Mouse (Mus musculus): Measurements from ENCODE around the gene 1110008L16Rik. TPM values are rescaled to one million over a fixed set of nuclear protein-coding genes. Genes with fewer than 3 reads are reported as not detected.

Gene 1110008L16Rik
- polyA plus RNA-seq, 1 experiment from 2014 or later: 30.0 TPM

GRCm38 (mm10) chr12:55300820-55301351 lies 1.5 kb downstream of the 1110008L16Rik start:
- no peak overlapping the region for H3K4me3 ChIP-seq (ENCODE audit: low read depth, low read length)
- no peak for DNase-seq (ENCODE audit: low spot score)
- no peak overlapping the region for H3K9ac ChIP-seq (ENCODE audit: low read length)
- H3K9me3 ChIP-seq (ENCODE audit: control insufficient read depth, low read length): no peaks in the 10 kb centered on the region
- no peak overlapping the region for H3K27ac ChIP-seq (replicated peaks)
- ATAC-seq (ENCODE audit: low FRiP score, low TSS enrichment): no peak
- no peaks in the 10 kb centered on the region for H3K27me3 ChIP-seq (ENCODE audit: control insufficient read depth, insufficient read depth, low read length)
- H3K4me1 ChIP-seq (replicated peaks; ENCODE audit: control insufficient read depth, insufficient read depth): no peaks in the 10 kb centered on the region
- WGBS: 79% methylated on average over 3 of the region's 3 CpGs
- TF ChIP-seq CTCF (IDR thresholded peaks at IDR 0.05; ENCODE audit: low read depth) (no peak), EP300 (optimal IDR thresholded peaks at IDR 0.05) (no peak)
- no peak overlapping the region for H3K4me2 ChIP-seq (replicated peaks; ENCODE audit: low read depth)
- peaks cover 8% of the 10 kb centered on the region; the same call in 1 of the 2 replicates for H3K36me3 ChIP-seq (ENCODE audit: control insufficient read depth, insufficient read depth, low read length)

- peaks cover 7% of the 10 kb centered on the region; the same call in 1 of the 2 replicates for H3K36me3 ChIP-seq (ENCODE audit: control insufficient read depth, insufficient read depth, low read length)
- WGBS: 36% methylated on average over 11 of the region's 11 CpGs
- H3K4me2 ChIP-seq (replicated peaks; ENCODE audit: low read depth): peak overlapping the region; percentile 69
- no peaks in the 10 kb centered on the region for H3K27me3 ChIP-seq (ENCODE audit: control insufficient read depth, insufficient read depth, low read length)
- peak overlapping the region; percentile 93 for H3K27ac ChIP-seq (replicated peaks)
- TF ChIP-seq EP300 (optimal IDR thresholded peaks at IDR 0.05) (no peak), CTCF (IDR thresholded peaks at IDR 0.05; ENCODE audit: low read depth) (no peak)
- H3K9ac ChIP-seq (ENCODE audit: low read length): peak overlapping the region; percentile 75
- H3K4me1 ChIP-seq (replicated peaks; ENCODE audit: control insufficient read depth, insufficient read depth): no peaks in the 10 kb centered on the region
- H3K9me3 ChIP-seq (ENCODE audit: control insufficient read depth, low read length): no peaks in the 10 kb centered on the region
- H3K4me3 ChIP-seq (ENCODE audit: low read depth, low read length): peak overlapping the region; percentile 68
- ATAC-seq (ENCODE audit: low FRiP score, low TSS enrichment) (no peak), DNase-seq (ENCODE audit: low spot score) (no peak)
Observed at GRCm38 (mm10) chr12:55301472-55302300, 2.3 kb downstream of the 1110008L16Rik start.

DNA sequence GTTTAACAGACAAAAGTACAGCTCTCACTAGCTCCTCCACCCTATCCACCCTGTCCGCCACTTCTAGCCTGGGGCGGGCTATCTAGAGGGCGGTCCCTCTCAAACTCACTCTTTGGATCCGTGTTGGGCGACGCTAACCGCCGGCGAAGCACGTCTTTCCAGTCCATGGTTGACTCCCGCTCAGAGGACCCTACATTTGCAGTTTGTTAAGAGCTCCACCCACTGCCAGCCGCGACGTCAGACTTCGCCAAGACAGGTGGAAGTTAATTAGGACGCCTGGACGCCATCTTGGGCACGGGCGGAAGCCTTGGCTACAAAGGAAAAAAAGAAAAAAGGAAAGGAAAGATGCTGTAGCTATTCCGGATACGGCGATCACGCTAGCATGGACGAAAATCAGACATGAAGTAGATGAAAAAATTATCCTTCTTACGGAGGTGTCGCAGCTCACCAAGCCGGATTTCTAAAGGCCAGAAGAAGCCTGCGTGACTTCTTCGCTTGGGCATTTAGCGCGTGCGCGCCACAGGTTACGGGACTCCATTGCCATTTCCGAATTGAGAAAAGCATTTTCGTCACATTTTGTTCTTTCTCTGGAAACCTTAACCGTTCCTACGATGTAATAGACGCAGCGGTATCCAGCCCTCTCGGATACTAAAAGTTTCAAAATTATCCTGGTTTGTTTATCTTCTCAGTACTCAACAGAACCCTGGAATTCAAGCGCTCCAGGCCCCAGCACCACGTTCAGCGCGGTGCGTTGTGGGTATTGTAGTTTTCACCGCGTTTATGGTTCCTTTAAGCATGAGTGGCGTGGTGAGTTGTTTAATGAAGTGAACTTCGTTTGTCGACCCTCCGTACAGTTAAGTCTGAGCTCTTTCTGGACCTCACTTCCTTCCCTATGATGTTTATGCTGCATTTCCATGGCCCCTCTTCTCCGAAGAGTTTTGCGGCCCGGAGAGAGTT lies 3.4 kb downstream of the 1110008L16Rik start, which contains the start of gene Ppp2r3c:
TSS of gene Ppp2r3c (minus strand) at position 514 of the 957 bp plus-strand sequence.
- Histone ChIP-seq H3K9ac (ENCODE audit: low read length) (peak within 1 kb of the TSS; percentile 75), H3K36me3 (ENCODE audit: control insufficient read depth, insufficient read depth, low read length) (peaks cover 4% of the 10 kb centered on the region; the same call in 1 of the 2 replicates), H3K27ac (replicated peaks) (peak within 1 kb of the TSS; percentile 93), H3K9me3 (ENCODE audit: control insufficient read depth, low read length) (no peaks in the 10 kb centered on the region), H3K4me2 (replicated peaks; ENCODE audit: low read depth) (peak within 1 kb of the TSS; percentile 69), H3K4me1 (replicated peaks; ENCODE audit: control insufficient read depth, insufficient read depth) (no peaks in the 10 kb centered on the region), H3K4me3 (ENCODE audit: low read depth, low read length) (peak within 1 kb of the TSS; percentile 68), H3K27me3 (ENCODE audit: control insufficient read depth, insufficient read depth, low read length) (no peaks in the 10 kb centered on the region)
- under 1% methylated on average over 55 of the region's 55 CpGs for WGBS
- DNase-seq (ENCODE audit: low spot score): peak; percentile 94
- peak; percentile 92 for ATAC-seq (ENCODE audit: low FRiP score, low TSS enrichment)
- no peak for TF ChIP-seq EP300 (optimal IDR thresholded peaks at IDR 0.05)

- Histone ChIP-seq H3K27me3 (ENCODE audit: control insufficient read depth, insufficient read depth, low read length) (no peaks in the 10 kb centered on the region), H3K4me2 (replicated peaks; ENCODE audit: low read depth) (no peak overlapping the region), H3K9me3 (ENCODE audit: control insufficient read depth, low read length) (no peaks in the 10 kb centered on the region), H3K4me1 (replicated peaks; ENCODE audit: control insufficient read depth, insufficient read depth) (no peaks in the 10 kb centered on the region), H3K4me3 (ENCODE audit: low read depth, low read length) (no peak overlapping the region), H3K36me3 (ENCODE audit: control insufficient read depth, insufficient read depth, low read length) (no peaks in the 10 kb centered on the region), H3K9ac (ENCODE audit: low read length) (no peak overlapping the region), H3K27ac (replicated peaks) (no peak overlapping the region)
- TF ChIP-seq EP300 (optimal IDR thresholded peaks at IDR 0.05) (no peak), CTCF (IDR thresholded peaks at IDR 0.05; ENCODE audit: low read depth) (0 out of 2 replicates have a peak, but pooled peaks have one; percentile 16)
- ATAC-seq (ENCODE audit: low FRiP score, low TSS enrichment) (no peak), DNase-seq (ENCODE audit: low spot score) (no peak)
- WGBS: 99% methylated on average over 4 of the region's 4 CpGs
Observed at GRCm38 (mm10) chr12:55306371-55306770, 7.0 kb downstream of the 1110008L16Rik start.

GRCm38 (mm10) chr12:55307566-55307965 lies 8.2 kb downstream of the 1110008L16Rik start:
- Histone ChIP-seq H3K9ac (ENCODE audit: low read length) (no peak overlapping the region), H3K27ac (replicated peaks) (no peak overlapping the region), H3K4me1 (replicated peaks; ENCODE audit: control insufficient read depth, insufficient read depth) (no peaks in the 10 kb centered on the region), H3K9me3 (ENCODE audit: control insufficient read depth, low read length) (no peaks in the 10 kb centered on the region), H3K36me3 (ENCODE audit: control insufficient read depth, insufficient read depth, low read length) (no peaks in the 10 kb centered on the region), H3K27me3 (ENCODE audit: control insufficient read depth, insufficient read depth, low read length) (no peaks in the 10 kb centered on the region), H3K4me3 (ENCODE audit: low read depth, low read length) (no peak overlapping the region), H3K4me2 (replicated peaks; ENCODE audit: low read depth) (no peak overlapping the region)
- 80% methylated on average over 6 of the region's 6 CpGs for WGBS
- DNase-seq (ENCODE audit: low spot score): no peak
- ATAC-seq (ENCODE audit: low FRiP score, low TSS enrichment): no peak
- TF ChIP-seq EP300 (optimal IDR thresholded peaks at IDR 0.05): no peak
- TF ChIP-seq CTCF (IDR thresholded peaks at IDR 0.05; ENCODE audit: low read depth): no peak
